Mouse (Mus musculus): ENCODE measurements around the gene Mesd.
"Not testable (repeated sequence)": the region's sequence is repeated elsewhere in the genome, so short reads cannot be mapped to it uniquely, and the experiment has no call there.

The Mesd gene

GRCm38 (mm10) chr7:83882150-83882632 is 2.1 kb upstream of the Mesd start:
- DNase-seq = peak; percentile 18

- DNase-seq = no peak
Measured at GRCm38 (mm10) chr7:83882633-83883275, 1.5 kb upstream of the Mesd start.

GRCm38 (mm10) chr7:83883276-83884020 is 818 bp upstream of the Mesd start:
- peak; percentile 53 for DNase-seq

GRCm38 (mm10) chr7:83884921-83885532 is 761 bp downstream of the Mesd start:
- DNase-seq = peak; percentile 10

GRCm38 (mm10) chr7:83885835-83886234 is 1.6 kb downstream of the Mesd start:
- no peak for DNase-seq

GRCm38 (mm10) chr7:83886366-83887129 is 2.3 kb downstream of the Mesd start:
- no peak for DNase-seq

- DNase-seq = no peak
Measured at GRCm38 (mm10) chr7:83889383-83889782, 5.1 kb downstream of the Mesd start.

- DNase-seq = not testable (repeated sequence)
Measured at GRCm38 (mm10) chr7:83889946-83890345, 5.7 kb downstream of the Mesd start.

- DNase-seq = peak; percentile 99
Measured at GRCm38 (mm10) chr7:83891433-83892332, 7.4 kb downstream of the Mesd start.

GRCm38 (mm10) chr7:83892333-83892669 is 8.0 kb downstream of the Mesd start:
- no peak for DNase-seq

- no peak for DNase-seq
Measured at GRCm38 (mm10) chr7:83894348-83894747, 10.1 kb downstream of the Mesd start.

GRCm38 (mm10) chr7:83896077-83896740 is 11.9 kb downstream of the Mesd start:
- no peak for DNase-seq

GRCm38 (mm10) chr7:83898267-83898666 is 14.0 kb downstream of the Mesd start:
- no peak for DNase-seq

GRCm38 (mm10) chr7:83900519-83900918 is 16.3 kb downstream of the Mesd start:
- DNase-seq = no peak

- DNase-seq = no peak
Measured at GRCm38 (mm10) chr7:83901425-83901824, 17.2 kb downstream of the Mesd start.

GRCm38 (mm10) chr7:83902296-83903145 is 18.3 kb downstream of the Mesd start:
- no peak for DNase-seq

- DNase-seq = no peak
Measured at GRCm38 (mm10) chr7:83904831-83905230, 20.6 kb downstream of the Mesd start.

GRCm38 (mm10) chr7:83911909-83912308 is 27.6 kb downstream of the Mesd start:
- peak; percentile 35 for DNase-seq

- no peak for DNase-seq
Measured at GRCm38 (mm10) chr7:83913405-83913932, 29.2 kb downstream of the Mesd start.

- DNase-seq = no peak
Measured at GRCm38 (mm10) chr7:83913995-83914394, 29.7 kb downstream of the Mesd start.

Data from thymus, postnatal 14 days (tissue).